Mouse (Mus musculus) MEL (cell line): ENCODE data around the gene Vmn1r67. TPM values are rescaled to one million over a fixed set of nuclear protein-coding genes. Genes with fewer than 3 reads are reported as not detected.

Experiments used
- DNase-seq: peaks from one replicate; pipeline ENCODE4 v3.0.0; 2011; ENCODE audit warnings: low read depth, low spot score
- H3K27ac ChIP-seq: 2 replicates; pipeline ENCODE4 v1.5.1; 2012; ENCODE audit warnings: low read depth, mild to moderate bottlenecking, control low read depth, low read length, moderate library complexity; ENCODE audit not compliant: control insufficient read depth
- H3K27me3 ChIP-seq, 2 experiments: fragments of 150-350 bp in 1 of 2; sonication (generic) in 1 of 2; 2 replicates each; pipeline ENCODE4 v1.6.1; 2012; ENCODE audit warnings: low read length in 2 of 2, mild to moderate bottlenecking in 2 of 2, improper control_type of control experiment in 1 of 2, moderate library complexity in 1 of 2; ENCODE audit not compliant: insufficient read depth in 2 of 2, control insufficient read depth in 1 of 2
- H3K36me3 ChIP-seq, 2 experiments: 2 replicates each; pipeline ENCODE4 v1.6.1; 2012 to 2014; ENCODE audit warnings: low read length in 2 of 2, improper control_type of control experiment in 1 of 2, inconsistent platforms in 1 of 2, mild to moderate bottlenecking in 1 of 2; ENCODE audit not compliant: insufficient read depth in 2 of 2, control insufficient read depth in 1 of 2
- H3K4me1 ChIP-seq, 2 experiments: fragments of 150-350 bp in 1 of 2; sonication (generic) in 1 of 2; 2 replicates each; pipeline ENCODE4 v1.6.1; 2012; ENCODE audit warnings: low read length in 2 of 2, improper control_type of control experiment in 1 of 2, mild to moderate bottlenecking in 1 of 2; ENCODE audit not compliant: insufficient read depth in 2 of 2, control insufficient read depth in 1 of 2
- H3K4me3 ChIP-seq, 2 experiments: fragments of 150-350 bp in 1 of 2; sonication (generic) in 1 of 2; 2 replicates each; pipeline ENCODE4 v1.5.1; 2012; ENCODE audit warnings: low read depth in 2 of 2, low read length in 2 of 2, mild to moderate bottlenecking in 2 of 2, moderate library complexity in 2 of 2, control low read depth in 1 of 2, improper control_type of control experiment in 1 of 2; ENCODE audit not compliant: control insufficient read depth in 1 of 2, insufficient read depth in 1 of 2
- H3K79me2 ChIP-seq: 2 replicates; pipeline ENCODE4 v1.6.1; 2012; ENCODE audit warnings: mild to moderate bottlenecking, low read length, moderate library complexity; ENCODE audit not compliant: control insufficient read depth, poor library complexity, insufficient read depth
- H3K9ac ChIP-seq: 2 replicates; pipeline ENCODE4 v1.6.1; 2012; ENCODE audit warnings: low read depth, mild to moderate bottlenecking, control low read depth, low read length, moderate library complexity; ENCODE audit not compliant: control insufficient read depth, poor library complexity, severe bottlenecking
- H3K9me3 ChIP-seq: fragments of 150-350 bp; sonication (generic); replicated peaks from 2 replicates; pipeline ENCODE4 v1.6.1; 2012; ENCODE audit warnings: mild to moderate bottlenecking, low read length, improper control_type of control experiment, moderate library complexity; ENCODE audit not compliant: insufficient read depth
- BHLHE40 ChIP-seq: IDR thresholded peaks from 2 replicates; pipeline ENCODE4 v1.6.1; 2012; ENCODE audit warnings: low read depth, mild to moderate bottlenecking, inconsistent platforms, low read length, improper control_type of control experiment, borderline replicate concordance
- CHD1 ChIP-seq: IDR thresholded peaks from 2 replicates; pipeline ENCODE4 v1.6.1; 2012; ENCODE audit warnings: low read depth, mild to moderate bottlenecking, inconsistent platforms, low read length, improper control_type of control experiment
- ELF1 ChIP-seq: IDR thresholded peaks from 2 replicates; pipeline ENCODE4 v1.6.1; 2014; ENCODE audit warnings: low read depth, mild to moderate bottlenecking, inconsistent platforms, low read length, improper control_type of control experiment, moderate library complexity
- ETS1 ChIP-seq: IDR thresholded peaks from 2 replicates; pipeline ENCODE4 v1.6.1; 2012; ENCODE audit warnings: low read depth, mild to moderate bottlenecking, inconsistent platforms, low read length, improper control_type of control experiment, moderate library complexity
- JUND ChIP-seq: IDR thresholded peaks from 2 replicates; pipeline ENCODE4 v1.6.1; 2011; ENCODE audit warnings: low read depth, mild to moderate bottlenecking, improper control_type of control experiment, low read length
- KAT2A ChIP-seq: conservative IDR thresholded peaks from 2 replicates; pipeline ENCODE4 v1.6.1; 2012; ENCODE audit warnings: low read depth, low read length, improper control_type of control experiment, inconsistent platforms
- MAZ ChIP-seq: IDR thresholded peaks from 2 replicates; pipeline ENCODE4 v1.6.1; 2012; ENCODE audit warnings: low read depth, mild to moderate bottlenecking, inconsistent platforms, low read length, improper control_type of control experiment
- MEF2A ChIP-seq: IDR thresholded peaks from 2 replicates; pipeline ENCODE4 v1.6.1; 2014; ENCODE audit warnings: low read depth, mild to moderate bottlenecking, inconsistent platforms, low read length, improper control_type of control experiment; ENCODE audit not compliant: poor library complexity, insufficient replicate concordance, severe bottlenecking; ENCODE audit errors: extremely low read depth
- MXI1 ChIP-seq: IDR thresholded peaks from 2 replicates; pipeline ENCODE4 v1.6.1; 2011; ENCODE audit warnings: mild to moderate bottlenecking, low read depth, low read length, improper control_type of control experiment
- MYB ChIP-seq: IDR thresholded peaks from 2 replicates; pipeline ENCODE4 v1.6.1; 2011; ENCODE audit warnings: mild to moderate bottlenecking, low read depth, low read length, improper control_type of control experiment
- NELFE ChIP-seq: IDR thresholded peaks from 2 replicates; pipeline ENCODE4 v1.6.1; 2011; ENCODE audit warnings: low read depth, low read length, improper control_type of control experiment
- NRF1 ChIP-seq: IDR thresholded peaks from 2 replicates; pipeline ENCODE4 v1.6.1; 2014; ENCODE audit warnings: low read depth, mild to moderate bottlenecking, inconsistent platforms, low read length, improper control_type of control experiment, moderate library complexity; ENCODE audit not compliant: poor library complexity, insufficient read depth, severe bottlenecking
- POLR2A ChIP-seq, 2 experiments: IDR thresholded peaks; 2 replicates each; pipeline ENCODE4 v1.6.1; 2011 to 2012; ENCODE audit warnings: low read length in 2 of 2, mild to moderate bottlenecking in 2 of 2, control low read depth in 1 of 2, improper control_type of control experiment in 1 of 2, low read depth in 1 of 2, moderate library complexity in 1 of 2; ENCODE audit not compliant: control insufficient read depth in 1 of 2, insufficient read depth in 1 of 2, poor library complexity in 1 of 2
- POLR2AphosphoS2 ChIP-seq: IDR thresholded peaks from 2 replicates; pipeline ENCODE4 v1.6.1; 2011; ENCODE audit warnings: low read length, improper control_type of control experiment
- POLR2AphosphoS5 ChIP-seq: IDR thresholded peaks from 2 replicates; pipeline ENCODE4 v1.6.1; 2012; ENCODE audit warnings: low read depth, borderline replicate concordance, mild to moderate bottlenecking, inconsistent platforms, low read length, moderate library complexity, mixed read lengths
- SMC3 ChIP-seq: IDR thresholded peaks from 2 replicates; pipeline ENCODE4 v1.6.1; 2011; ENCODE audit warnings: low read depth, low read length, improper control_type of control experiment
- TBP ChIP-seq: IDR thresholded peaks from 2 replicates; pipeline ENCODE4 v1.8.0; 2011; ENCODE audit warnings: low read depth, low read length, improper control_type of control experiment
- UBTF ChIP-seq: IDR thresholded peaks from 2 replicates; pipeline ENCODE4 v1.6.1; 2012; ENCODE audit warnings: low read depth, mild to moderate bottlenecking, inconsistent platforms, low read length, improper control_type of control experiment, moderate library complexity, borderline replicate concordance; ENCODE audit not compliant: insufficient read depth
- USF1 ChIP-seq: IDR thresholded peaks from 2 replicates; pipeline ENCODE4 v1.6.1; 2014; ENCODE audit warnings: low read depth, mild to moderate bottlenecking, inconsistent platforms, low read length, improper control_type of control experiment, moderate library complexity
- ZMIZ1 ChIP-seq: IDR thresholded peaks from 2 replicates; pipeline ENCODE4 v1.6.1; 2012; ENCODE audit warnings: low read depth, mild to moderate bottlenecking, inconsistent platforms, low read length, improper control_type of control experiment, moderate library complexity
- ZNF384 ChIP-seq: IDR thresholded peaks from 2 replicates; pipeline ENCODE4 v1.6.1; 2012; ENCODE audit warnings: low read depth, mild to moderate bottlenecking, inconsistent platforms, low read length, improper control_type of control experiment
- polyA plus RNA-seq, 2 experiments: library from polyadenylated mRNA; stranded (reverse) in 1 of 2; unstranded in 1 of 2; fragments of >175 nt in 1 of 2; fragments of >200 nt in 1 of 2; gene quantifications; 2 replicates each; pipeline versions ENCODE4 v1.2.1 to v1.2.4; 2012; ENCODE audit warnings: low replicate concordance in 2 of 2, low read depth in 1 of 2; ENCODE audit not compliant: insufficient read length in 2 of 2, insufficient read depth in 1 of 2, missing spikeins in 1 of 2
- total RNA-seq: library from RNA; depleted of rRNA; stranded (reverse); fragments of 300-350 nt; gene quantifications from 2 replicates; pipeline ENCODE4 v1.2.3, GENCODE M21; 2012; rRNA removed

Gene Vmn1r67
- not detected in 2 replicates for total RNA-seq
- not detected for polyA plus RNA-seq

GRCm38 (mm10) chr7:10443031-10443430 is at the start of gene Vmn1r67:
Gene Vmn1r67, plus strand, starts transcription at chr7:10443331.
- H3K4me1 ChIP-seq: no peaks in the 10 kb centered on the region
- no peaks in the 10 kb centered on the region for H3K79me2 ChIP-seq
- H3K27me3 ChIP-seq: no peaks in the 10 kb centered on the region
- DNase-seq: no peak
- H3K9ac ChIP-seq: no peak within 1 kb of the TSS
- no peaks in the 10 kb centered on the region for H3K9me3 ChIP-seq
- no peak for TF ChIP-seq ELF1
- TF ChIP-seq ZMIZ1: no peak
- no peak for TF ChIP-seq ETS1
- no peak for TF ChIP-seq CHD1
- no peak for TF ChIP-seq SMC3
- no peak for TF ChIP-seq NRF1
- TF ChIP-seq USF1: no peak
- no peak for TF ChIP-seq POLR2AphosphoS2
- TF ChIP-seq KAT2A: no peak
- TF ChIP-seq NELFE: no peak
- TF ChIP-seq BHLHE40: no peak
- no peak for TF ChIP-seq JUND
- no peaks in the 10 kb centered on the region for H3K36me3 ChIP-seq
- H3K4me3 ChIP-seq: no peak within 1 kb of the TSS
- H3K27ac ChIP-seq: no peak within 1 kb of the TSS

DNA sequence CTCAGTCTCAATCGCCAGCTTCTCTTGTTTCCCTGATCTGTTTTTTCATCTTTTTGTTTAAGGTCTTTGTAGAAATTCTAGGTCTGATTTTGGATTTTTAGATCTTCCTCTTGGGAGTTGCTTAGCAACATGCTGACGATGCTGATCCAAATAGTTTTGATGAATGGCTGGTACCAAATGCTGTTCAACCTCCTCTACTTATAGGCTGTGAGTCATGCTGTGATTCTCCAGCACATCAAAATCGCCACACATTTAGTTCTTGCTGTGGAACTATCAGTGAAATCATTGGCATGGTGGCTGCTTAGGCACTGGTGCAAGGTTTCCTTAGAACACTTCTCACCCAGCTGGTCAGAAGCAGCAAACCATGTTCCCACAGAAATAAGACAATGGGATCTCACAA is 15.0 kb downstream of the Vmn1r67 start:
- no peaks in the 10 kb centered on the region for H3K27me3 ChIP-seq
- TF ChIP-seq MXI1 (no peak), POLR2AphosphoS2 (no peak), POLR2A (IDR thresholded peaks at IDR 0.05; ENCODE audit: control insufficient read depth in 1 of 2, insufficient read depth in 1 of 2, low read depth in 1 of 2, low read length in 2 of 2, poor library complexity in 1 of 2) (no peak), KAT2A (no peak), MAZ (no peak), UBTF (no peak), MYB (no peak), POLR2AphosphoS5 (no peak), MEF2A (no peak), BHLHE40 (no peak), ZNF384 (no peak), USF1 (no peak), NELFE (no peak), ETS1 (no peak), TBP (no peak), CHD1 (no peak)
- TF ChIP-seq, all 39 proteins: peak for 0
- DNase-seq: no peak
- Histone ChIP-seq H3K4me3 (no peak overlapping the region), H3K79me2 (no peaks in the 10 kb centered on the region), H3K9ac (no peak overlapping the region), H3K27ac (no peak overlapping the region), H3K36me3 (no peaks in the 10 kb centered on the region), H3K9me3 (no peaks in the 10 kb centered on the region), H3K4me1 (no peaks in the 10 kb centered on the region)
